Mouse (Mus musculus): ENCODE results near the gene Zfp462. TPM values are rescaled to one million over a fixed set of nuclear protein-coding genes. Genes with fewer than 3 reads are reported as not detected.
"Not testable (repeated sequence)": the region's sequence is repeated elsewhere in the genome, so short reads cannot be mapped to it uniquely, and the experiment has no call there.

Gene Zfp462
- 21.2 and 21.6 TPM in 2 replicates for polyA plus RNA-seq (2016; fragmentation: Nextera tagmentation; extraction: Ambion mirVana)

- ATAC-seq (ENCODE audit: low FRiP score) = peak; percentile 45
- Histone ChIP-seq H3K4me2 (peak within 1 kb of the TSS; percentile 78), H3K36me3 (replicated peaks) (no peaks in the 10 kb centered on the region), H3K9me3 (no peaks in the 10 kb centered on the region), H3K4me3 (replicated peaks) (peak within 1 kb of the TSS; percentile 79), H3K9ac (peak within 1 kb of the TSS; percentile 86), H3K27me3 (no peaks in the 10 kb centered on the region), H3K27ac (peak within 1 kb of the TSS; percentile 99), H3K4me1 (peaks cover 8% of the 10 kb centered on the region)
- WGBS = under 1% methylated on average over 42 of the region's 43 CpGs
Observed at GRCm38 (mm10) chr4:54944921-54945430, at the start of gene Zfp462. Zfp462 (plus strand) TSS chr4:54945048.

DNA sequence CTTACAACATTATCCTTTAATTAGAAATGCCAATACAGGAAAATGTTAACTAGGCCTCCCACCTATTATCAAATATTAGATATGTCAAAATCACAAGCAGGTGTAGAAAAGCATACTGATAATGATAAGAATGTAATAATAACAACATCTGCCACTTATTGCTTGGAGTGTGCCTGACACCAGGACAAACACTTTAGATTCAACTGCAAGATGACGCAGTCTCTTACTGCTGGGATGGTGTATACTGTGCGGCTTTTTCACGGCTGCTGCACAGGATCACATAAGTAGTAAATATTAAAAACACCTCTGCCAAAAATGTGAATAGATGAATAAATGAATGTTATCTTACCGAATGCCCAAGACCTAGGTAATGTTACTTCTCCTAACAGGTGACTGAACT lies 48.8 kb upstream of the Zfp462 start:
- H3K9me3 ChIP-seq = no peaks in the 10 kb centered on the region
- H3K36me3 ChIP-seq (replicated peaks) = no peaks in the 10 kb centered on the region
- WGBS = 80% methylated on average over 4 of the region's 4 CpGs
- no peak overlapping the region for H3K9ac ChIP-seq
- no peak overlapping the region for H3K4me3 ChIP-seq (replicated peaks)
- no peaks in the 10 kb centered on the region for H3K27me3 ChIP-seq
- no peak overlapping the region for H3K27ac ChIP-seq
- peaks cover 5% of the 10 kb centered on the region; the same call in 1 of the 2 replicates for H3K4me1 ChIP-seq
- H3K4me2 ChIP-seq = no peak overlapping the region
- ATAC-seq (ENCODE audit: low FRiP score) = no peak

DNA sequence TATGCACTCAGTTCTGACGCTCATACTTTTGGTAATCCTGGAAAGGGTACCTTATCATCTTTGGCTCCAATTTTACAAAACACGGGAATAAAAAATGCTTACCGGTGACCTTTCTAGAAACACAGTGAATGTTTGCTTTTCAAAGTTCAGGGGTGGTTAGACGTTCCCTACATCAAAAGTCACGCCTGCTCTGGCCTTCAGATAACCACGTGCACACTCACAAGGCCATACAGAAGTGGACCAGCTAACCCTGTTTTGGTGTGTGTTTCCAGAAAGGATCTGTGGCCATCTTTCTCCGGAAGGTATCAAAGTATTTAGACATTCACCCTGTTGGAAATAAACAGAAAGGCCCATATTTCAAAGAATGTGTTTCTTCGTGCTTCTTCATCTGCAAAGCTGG lies 40.2 kb upstream of the Zfp462 start:
- no peak overlapping the region for H3K27ac ChIP-seq
- no peaks in the 10 kb centered on the region for H3K36me3 ChIP-seq (replicated peaks)
- H3K9ac ChIP-seq = no peak overlapping the region
- no peaks in the 10 kb centered on the region for H3K27me3 ChIP-seq
- H3K4me3 ChIP-seq (replicated peaks) = no peak overlapping the region
- WGBS = 87% methylated on average over 8 of the region's 8 CpGs
- H3K4me2 ChIP-seq = no peak overlapping the region
- no peak for ATAC-seq (ENCODE audit: low FRiP score)
- no peaks in the 10 kb centered on the region for H3K9me3 ChIP-seq
- no peaks in the 10 kb centered on the region for H3K4me1 ChIP-seq

- H3K4me2 ChIP-seq = no peak overlapping the region
- no peaks in the 10 kb centered on the region for H3K36me3 ChIP-seq (replicated peaks)
- no peak for ATAC-seq (ENCODE audit: low FRiP score)
- 86% methylated on average over 7 of the region's 7 CpGs for WGBS
- no peaks in the 10 kb centered on the region for H3K9me3 ChIP-seq
- H3K27ac ChIP-seq = no peak overlapping the region
- no peak overlapping the region for H3K4me3 ChIP-seq (replicated peaks)
- no peaks in the 10 kb centered on the region for H3K27me3 ChIP-seq
- H3K9ac ChIP-seq = no peak overlapping the region
- H3K4me1 ChIP-seq = no peaks in the 10 kb centered on the region
Observed at GRCm38 (mm10) chr4:54905399-54905953, 39.4 kb upstream of the Zfp462 start.

- H3K9ac ChIP-seq = no peak overlapping the region
- H3K4me3 ChIP-seq (replicated peaks) = no peak overlapping the region
- H3K9me3 ChIP-seq = no peaks in the 10 kb centered on the region
- 87% methylated on average over 3 of the region's 3 CpGs for WGBS
- H3K36me3 ChIP-seq (replicated peaks) = no peaks in the 10 kb centered on the region
- no peak overlapping the region for H3K27ac ChIP-seq
- H3K27me3 ChIP-seq = no peaks in the 10 kb centered on the region
- ATAC-seq (ENCODE audit: low FRiP score) = no peak
- H3K4me2 ChIP-seq = no peak overlapping the region
- H3K4me1 ChIP-seq = no peaks in the 10 kb centered on the region
Observed at GRCm38 (mm10) chr4:54910300-54910699, 34.5 kb upstream of the Zfp462 start.

DNA sequence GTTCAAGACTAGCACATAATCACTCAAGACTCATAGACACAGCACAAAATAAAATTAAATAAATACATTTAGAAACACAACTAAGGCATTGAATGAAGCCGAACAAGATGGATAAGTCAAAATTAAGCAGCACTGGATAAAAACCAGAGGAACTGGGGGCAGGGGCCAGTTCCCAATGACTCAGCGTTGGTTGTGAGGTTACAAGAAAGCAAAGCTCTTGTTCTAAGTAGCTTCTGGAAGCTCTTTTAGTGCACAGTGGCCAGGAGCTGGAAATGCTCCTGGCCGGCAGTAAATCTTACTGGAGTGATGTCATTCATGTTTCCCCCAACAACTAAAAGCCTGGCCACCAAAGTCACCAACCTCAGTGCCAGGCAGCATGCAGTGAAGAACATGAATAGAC lies 26.6 kb upstream of the Zfp462 start:
- no peak overlapping the region for H3K9ac ChIP-seq
- H3K9me3 ChIP-seq = no peaks in the 10 kb centered on the region
- no peak overlapping the region for H3K27ac ChIP-seq
- no peak overlapping the region for H3K4me3 ChIP-seq (replicated peaks)
- H3K27me3 ChIP-seq = no peaks in the 10 kb centered on the region
- no peak overlapping the region for H3K4me2 ChIP-seq
- H3K4me1 ChIP-seq = no peaks in the 10 kb centered on the region
- WGBS = 87% methylated on average over 3 of the region's 3 CpGs
- no peak for ATAC-seq (ENCODE audit: low FRiP score)
- no peaks in the 10 kb centered on the region for H3K36me3 ChIP-seq (replicated peaks)

- WGBS = 92% methylated on average over 2 of the region's 2 CpGs
- H3K4me3 ChIP-seq (replicated peaks) = no peak overlapping the region
- H3K4me2 ChIP-seq = no peak overlapping the region
- no peak overlapping the region for H3K27ac ChIP-seq
- no peaks in the 10 kb centered on the region for H3K9me3 ChIP-seq
- no peaks in the 10 kb centered on the region for H3K36me3 ChIP-seq (replicated peaks)
- no peaks in the 10 kb centered on the region for H3K27me3 ChIP-seq
- no peak for ATAC-seq (ENCODE audit: low FRiP score)
- no peak overlapping the region for H3K9ac ChIP-seq
- no peaks in the 10 kb centered on the region for H3K4me1 ChIP-seq
Observed at GRCm38 (mm10) chr4:54923386-54923785, 21.5 kb upstream of the Zfp462 start.

DNA sequence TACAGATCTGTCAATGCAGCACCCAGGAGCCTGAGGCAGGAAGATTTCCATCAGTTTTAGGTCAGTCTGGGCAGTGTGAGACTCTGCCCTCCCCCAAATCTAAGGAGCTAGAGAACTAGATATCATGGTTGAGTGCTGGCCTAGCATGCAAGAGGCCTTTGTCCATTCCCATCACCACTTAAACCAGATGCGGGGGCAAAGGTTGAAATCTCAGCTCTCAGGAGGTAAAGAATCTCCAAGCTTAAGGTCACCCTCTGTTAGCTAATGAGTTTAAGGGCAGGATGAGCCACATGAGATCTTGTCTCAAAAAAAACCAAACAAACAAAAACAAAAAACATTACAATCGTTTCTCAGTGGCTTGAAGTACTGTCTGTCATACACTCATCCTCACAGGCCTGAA lies 20.5 kb upstream of the Zfp462 start:
- Histone ChIP-seq H3K4me1 (no peaks in the 10 kb centered on the region), H3K4me2 (no peak overlapping the region), H3K27ac (no peak overlapping the region), H3K27me3 (no peaks in the 10 kb centered on the region), H3K4me3 (replicated peaks) (no peak overlapping the region), H3K36me3 (replicated peaks) (no peaks in the 10 kb centered on the region), H3K9me3 (no peaks in the 10 kb centered on the region), H3K9ac (no peak overlapping the region)
- 93% methylated on average over 2 of the region's 2 CpGs for WGBS
- ATAC-seq (ENCODE audit: low FRiP score) = no peak

DNA sequence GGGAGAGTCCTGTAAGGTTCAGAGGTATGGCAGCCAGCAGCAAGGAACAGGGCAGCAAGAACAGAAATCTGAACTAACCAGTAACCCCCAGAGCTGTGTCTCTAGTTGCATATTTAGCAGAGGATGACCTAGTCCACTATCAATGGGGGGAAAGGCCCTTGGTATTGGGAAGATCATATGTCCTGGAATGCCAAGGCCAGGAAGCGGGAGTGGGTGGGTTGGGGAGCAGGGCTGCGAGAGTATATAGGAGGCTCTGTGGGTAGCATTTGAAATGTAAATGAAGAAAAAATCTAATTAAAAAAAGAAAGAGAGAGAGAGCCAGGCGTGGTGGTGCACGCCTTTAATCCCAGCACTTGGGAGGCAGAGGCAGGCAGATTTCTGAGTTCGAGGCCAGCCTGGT lies 18.4 kb upstream of the Zfp462 start:
- not testable (repeated sequence) for H3K4me1 ChIP-seq; H3K9ac ChIP-seq; H3K4me2 ChIP-seq; H3K27ac ChIP-seq; H3K36me3 ChIP-seq (replicated peaks); H3K4me3 ChIP-seq (replicated peaks); H3K9me3 ChIP-seq; H3K27me3 ChIP-seq; ATAC-seq (ENCODE audit: low FRiP score)
- 87% methylated on average over 5 of the region's 5 CpGs for WGBS

DNA sequence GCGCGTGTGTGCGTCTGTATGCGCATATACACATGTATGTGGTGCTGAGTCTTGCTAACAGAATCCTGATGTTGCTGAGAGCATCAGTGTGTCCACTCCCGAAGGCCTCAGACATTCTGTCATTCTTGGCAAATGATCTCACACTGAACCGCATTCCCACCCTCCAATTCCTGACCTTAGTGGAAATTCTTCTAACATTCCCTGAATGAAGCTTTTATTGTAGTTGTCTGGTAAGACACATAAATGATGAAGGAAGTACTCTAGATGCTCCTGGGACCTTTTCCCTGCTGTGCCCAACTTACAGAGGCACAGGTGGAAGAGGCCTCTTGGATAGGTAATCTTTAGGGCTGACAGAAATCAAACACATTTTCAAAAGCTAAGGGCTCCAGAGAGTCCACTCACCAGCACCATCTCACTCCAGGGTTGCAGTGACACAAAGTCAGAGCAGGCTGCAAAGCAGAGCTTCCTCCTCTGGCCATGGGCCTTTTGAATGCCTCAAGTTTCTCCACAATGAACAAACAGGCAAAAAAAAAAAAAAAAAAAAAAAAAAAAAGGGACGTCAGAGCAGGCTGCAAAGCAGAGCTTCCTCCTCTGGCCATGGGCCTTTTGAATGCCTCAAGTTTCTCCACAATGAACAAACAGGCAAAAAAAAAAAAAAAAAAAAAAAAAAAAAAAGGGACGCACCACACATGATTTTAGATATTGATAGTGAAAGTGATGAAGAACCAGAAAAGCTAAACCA lies 17.4 kb upstream of the Zfp462 start:
- WGBS = 83% methylated on average over 8 of the region's 8 CpGs
- H3K4me3 ChIP-seq (replicated peaks); ATAC-seq (ENCODE audit: low FRiP score): not testable (repeated sequence)

DNA sequence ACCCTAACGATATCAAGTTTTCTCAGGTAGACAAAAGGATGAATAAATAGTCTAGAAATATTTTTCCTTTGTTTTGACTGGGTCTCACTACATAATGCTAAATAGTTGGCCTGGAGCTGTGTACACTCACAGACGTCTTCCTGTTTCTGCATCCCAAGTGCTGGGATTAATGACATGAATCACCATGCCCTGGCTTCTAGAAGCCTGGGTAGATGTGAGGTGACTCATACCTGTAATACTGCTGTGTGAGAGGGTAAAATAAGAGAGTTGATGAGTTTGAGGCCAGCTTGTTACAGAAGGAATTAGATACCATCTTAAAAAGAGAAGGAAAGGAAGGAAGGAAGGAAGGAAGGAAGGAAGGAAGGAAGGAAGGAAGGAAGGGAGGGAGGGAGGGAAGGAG lies 15.2 kb upstream of the Zfp462 start:
- H3K36me3 ChIP-seq (replicated peaks) = no peaks in the 10 kb centered on the region
- 53% methylated on average over 2 of the region's 2 CpGs for WGBS

More for the DNA sequence above, 17.4 kb upstream of the Zfp462 start:
- H3K27ac ChIP-seq; H3K4me1 ChIP-seq; H3K36me3 ChIP-seq (replicated peaks); H3K27me3 ChIP-seq; H3K9me3 ChIP-seq; H3K4me2 ChIP-seq; H3K9ac ChIP-seq: not testable (repeated sequence)

DNA sequence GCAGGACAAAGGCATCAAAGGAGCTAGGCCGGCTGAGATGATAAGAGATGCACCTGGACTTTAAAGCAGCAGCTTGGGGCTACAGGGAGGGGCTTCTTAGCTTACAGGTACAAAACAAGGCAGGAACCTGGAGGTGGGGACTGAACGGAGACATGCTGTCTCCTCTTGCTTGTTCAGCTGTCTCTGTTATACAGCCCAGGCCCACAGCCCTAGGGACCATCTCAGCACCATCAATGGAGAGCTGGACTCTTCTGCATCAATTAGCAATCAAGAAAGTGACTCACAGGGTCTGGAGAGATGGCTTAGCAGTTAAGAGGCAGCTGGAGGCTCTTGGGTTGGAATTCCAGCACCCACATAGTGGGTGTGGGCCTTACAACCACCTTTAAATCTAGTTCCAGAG lies 12.2 kb upstream of the Zfp462 start:
- no peaks in the 10 kb centered on the region for H3K9me3 ChIP-seq
- no peak overlapping the region for H3K4me3 ChIP-seq (replicated peaks)
- H3K4me1 ChIP-seq = no peaks in the 10 kb centered on the region
- H3K36me3 ChIP-seq (replicated peaks) = no peaks in the 10 kb centered on the region
- H3K27me3 ChIP-seq = no peaks in the 10 kb centered on the region
- H3K4me2 ChIP-seq = no peak overlapping the region
- ATAC-seq (ENCODE audit: low FRiP score) = no peak
- H3K9ac ChIP-seq = no peak overlapping the region
- no peak overlapping the region for H3K27ac ChIP-seq
- WGBS = 47% methylated on average over 2 of the region's 2 CpGs

More for the DNA sequence above, 15.2 kb upstream of the Zfp462 start:
- Histone ChIP-seq H3K4me2 (no peak overlapping the region), H3K27me3 (no peaks in the 10 kb centered on the region), H3K9ac (no peak overlapping the region), H3K27ac (no peak overlapping the region), H3K4me1 (no peaks in the 10 kb centered on the region), H3K9me3 (no peaks in the 10 kb centered on the region), H3K4me3 (replicated peaks) (no peak overlapping the region)
- ATAC-seq (ENCODE audit: low FRiP score) = no peak

DNA sequence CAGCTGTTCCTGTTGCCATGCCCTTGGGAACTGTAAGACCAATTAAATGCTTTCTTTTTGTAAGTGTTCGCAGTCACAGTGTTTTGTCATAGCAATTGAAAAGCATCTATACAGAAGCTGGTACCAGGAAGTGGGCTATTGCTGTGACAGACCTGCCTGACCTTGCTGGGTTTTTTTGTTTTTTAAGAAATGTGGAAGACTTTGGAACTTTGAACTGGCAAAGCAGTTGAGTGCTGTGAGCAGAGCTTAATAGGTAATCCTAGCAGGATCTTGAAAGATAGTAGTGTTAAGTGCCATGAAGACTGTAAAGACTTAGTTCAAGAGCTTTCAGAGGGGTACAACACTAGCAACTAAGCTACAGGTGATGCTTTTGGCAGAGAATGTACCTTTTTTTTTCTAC lies 7.7 kb upstream of the Zfp462 start:
- no peak overlapping the region for H3K9ac ChIP-seq
- H3K4me3 ChIP-seq (replicated peaks) = no peak overlapping the region
- no peaks in the 10 kb centered on the region for H3K27me3 ChIP-seq
- no peaks in the 10 kb centered on the region for H3K9me3 ChIP-seq
- 87% methylated on average over 1 of the region's 1 CpGs for WGBS
- H3K4me2 ChIP-seq = no peak overlapping the region
- no peak for ATAC-seq (ENCODE audit: low FRiP score)
- no peaks in the 10 kb centered on the region for H3K36me3 ChIP-seq (replicated peaks)
- no peak overlapping the region for H3K27ac ChIP-seq
- H3K4me1 ChIP-seq = no peaks in the 10 kb centered on the region
